In genomic region chr4:7385069-7385468, GRCm38 (mm10) we compare ENCODE assay signal across 22 mouse cellular contexts.
"Had no signal": no experiment of that assay in that cellular context is flagged by ENCODE, and none has a peak within 500 bp of the region (broad histone marks: within the 10 kb centered on the region; RNA-seq: fewer than 3 reads in every experiment).

No protein-coding gene starts in this region.

- H3K9me3 ChIP-seq: heart, embryonic 13.5 days; heart, embryonic 15.5 days; hindbrain, embryonic 13.5 days; hindbrain, embryonic 15.5 days; intestine, embryonic 15.5 days; limb, embryonic 10.5 days; limb, embryonic 12.5 days had no signal

- H3K4me3 ChIP-seq: gastrocnemius, adult 2 months; heart, adult 2 months; heart, embryonic 13.5 days; heart, embryonic 15.5 days; hindbrain, embryonic 13.5 days; hindbrain, embryonic 15.5 days; intestine, embryonic 15.5 days; layer of hippocampus, adult 2 months; left cerebral cortex, adult 2 months; limb, embryonic 10.5 days; limb, embryonic 12.5 days had no signal

- H3K27ac ChIP-seq: gastrocnemius, adult 2 months; heart, adult 2 months; heart, embryonic 13.5 days; heart, embryonic 15.5 days; hindbrain, embryonic 13.5 days; hindbrain, embryonic 15.5 days; intestine, embryonic 15.5 days; layer of hippocampus, adult 2 months; left cerebral cortex, adult 2 months; limb, embryonic 10.5 days; limb, embryonic 12.5 days had no signal

- H3K9ac ChIP-seq: heart, embryonic 13.5 days; heart, embryonic 15.5 days; hindbrain, embryonic 13.5 days; hindbrain, embryonic 15.5 days; intestine, embryonic 15.5 days; limb, embryonic 12.5 days had no signal

- H3K4me2 ChIP-seq: heart, embryonic 11.5 days; heart, embryonic 13.5 days; heart, embryonic 15.5 days; hindbrain, embryonic 13.5 days; hindbrain, embryonic 15.5 days; intestine, embryonic 15.5 days; limb, embryonic 12.5 days had no signal

- H3K36me3 ChIP-seq: heart, embryonic 13.5 days; heart, embryonic 15.5 days; hindbrain, embryonic 13.5 days; hindbrain, embryonic 15.5 days; intestine, embryonic 15.5 days; limb, embryonic 10.5 days; limb, embryonic 12.5 days had no signal

- ATAC-seq: inflammation-experienced regulatory T-cells, adult 6 months; intestine, embryonic 15.5 days; intestine, postnatal 0 days had no signal

- H3K4me1 ChIP-seq: heart, embryonic 13.5 days; heart, embryonic 15.5 days; hindbrain, embryonic 13.5 days; hindbrain, embryonic 15.5 days; intestine, embryonic 15.5 days; limb, embryonic 12.5 days had no signal

- H3K27me3 ChIP-seq: heart, embryonic 13.5 days; heart, embryonic 15.5 days; hindbrain, embryonic 13.5 days; hindbrain, embryonic 15.5 days; intestine, embryonic 15.5 days; limb, embryonic 12.5 days had no signal

- DNase-seq: gastrocnemius, adult 2 months; gastrocnemius, postnatal 10 days; gastrocnemius, postnatal 25 days; heart, adult 2 months; kidney, adult 18-20 months; kidney, adult 8-10 months; kidney, postnatal 10 days; kidney, postnatal 25 days; kidney, postnatal 4 days; liver had no signal
